Mouse (Mus musculus) cerebellum, postnatal 36 days (tissue): ENCODE measurements around the gene Idi1.
"Not testable (repeated sequence)": the region's sequence is repeated elsewhere in the genome, so short reads cannot be mapped to it uniquely, and the experiment has no call there.

Experiments used
- DNase-seq, 2 experiments: peaks; one replicate each; pipeline ENCODE4 v3.0.0; 2021 to 2022; ENCODE audit warnings: mixed read lengths in 2 of 2

The Idi1 gene

DNA sequence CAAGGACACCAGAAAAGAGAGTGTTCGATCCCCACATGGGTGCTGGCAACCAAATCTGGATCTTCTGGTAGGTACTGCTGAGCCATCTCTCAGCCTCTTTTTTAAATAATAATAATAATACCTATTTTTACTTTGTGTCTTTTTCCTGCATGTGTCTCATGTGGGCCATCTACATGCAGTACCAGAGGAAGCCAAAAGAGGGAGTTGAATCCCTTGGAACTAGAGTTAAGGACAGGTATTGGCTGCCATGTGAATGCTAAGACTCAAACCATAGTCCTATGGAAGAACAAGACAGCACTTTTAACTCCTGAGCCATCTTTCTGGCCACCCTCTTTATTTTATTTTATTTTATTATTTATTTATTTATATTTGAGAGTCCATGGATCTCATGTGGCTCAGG, 3.3 kb downstream of the Idi1 start:
- no peak for DNase-seq

DNA sequence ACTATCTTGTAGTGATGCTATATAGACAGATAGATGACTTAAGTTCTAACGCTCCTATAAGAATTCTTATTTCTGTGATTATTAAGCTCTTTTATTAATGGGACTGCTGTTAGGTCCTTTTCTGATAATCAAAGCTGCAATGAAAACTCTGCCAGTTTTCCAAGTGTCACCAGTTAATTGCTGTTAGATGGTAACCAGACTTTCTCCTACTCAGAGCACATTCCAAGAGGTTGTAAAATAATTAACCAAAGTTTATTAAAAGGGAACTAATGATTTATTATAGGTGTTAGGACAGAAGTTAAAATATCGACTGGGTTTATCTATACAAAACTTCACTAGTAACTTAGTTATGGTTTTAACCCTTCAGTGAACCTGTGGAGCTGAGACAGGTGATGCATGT, 20.7 kb downstream of the Idi1 start:
- not testable (repeated sequence) for DNase-seq

DNA sequence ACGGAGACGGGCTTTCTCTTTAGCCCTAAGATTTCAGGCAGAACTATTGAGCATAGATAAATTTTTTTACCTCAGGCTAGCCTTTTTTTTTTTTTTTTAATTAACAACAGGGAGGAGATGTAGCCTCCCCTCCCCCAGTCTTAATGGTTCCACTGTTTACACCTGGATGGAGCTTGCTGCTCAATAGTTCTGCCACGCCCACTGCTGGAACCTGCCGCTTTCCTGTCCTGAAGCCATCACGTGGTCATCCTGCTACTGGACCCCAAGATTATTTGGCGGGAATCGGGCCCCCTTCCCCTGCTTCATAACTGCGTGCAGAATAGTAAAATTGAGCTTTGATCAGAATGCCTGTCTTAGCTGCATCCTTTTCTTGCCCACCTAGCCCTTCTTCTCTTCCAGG, 28.6 kb downstream of the Idi1 start:
- DNase-seq = not testable (repeated sequence)

DNA sequence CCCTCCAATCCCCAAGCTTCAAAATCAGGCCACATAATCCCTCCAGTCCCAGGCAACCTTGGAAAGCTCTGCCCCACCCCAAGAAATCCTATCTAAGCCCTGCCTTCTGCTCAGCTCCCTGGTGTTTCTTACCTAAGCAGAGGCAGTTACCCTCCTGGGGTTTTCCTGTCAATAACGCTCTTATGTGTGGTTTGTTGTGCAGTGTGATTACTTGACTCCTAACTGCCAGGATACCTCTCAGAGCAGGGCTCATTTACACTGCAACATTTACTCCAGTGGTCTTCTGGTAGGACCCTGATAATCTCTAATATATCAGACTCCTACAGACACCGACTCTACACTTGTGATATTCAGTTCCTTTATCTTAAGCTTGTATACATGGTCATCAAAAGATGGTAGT, 48.2 kb downstream of the Idi1 start:
- DNase-seq = no peak

DNA sequence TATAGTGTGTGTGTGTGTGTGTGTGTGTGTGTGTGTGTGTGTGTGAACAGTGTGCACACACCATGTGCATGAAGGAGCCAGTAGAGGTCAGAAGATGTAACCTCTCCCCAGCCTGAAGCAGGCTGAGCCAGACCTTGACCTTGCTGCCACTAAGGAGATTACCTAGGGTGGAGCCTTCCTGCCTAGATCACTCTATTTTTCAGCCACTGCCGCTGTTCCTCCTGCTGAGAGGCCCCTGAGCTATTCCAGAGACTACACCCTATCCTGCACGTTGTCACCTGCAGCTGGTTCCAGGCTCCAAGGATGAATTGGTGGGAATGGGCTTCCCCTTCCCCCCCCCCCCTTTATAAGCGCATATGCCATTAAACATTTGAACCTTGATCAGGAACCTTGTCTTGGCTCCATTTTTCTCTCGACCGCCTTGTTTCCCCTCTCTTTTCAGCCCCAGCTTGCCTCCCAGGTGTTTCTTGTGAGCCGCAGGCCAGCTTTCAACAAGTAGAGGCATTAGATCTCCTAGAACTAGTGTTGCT, 52.4 kb downstream of the Idi1 start:
- DNase-seq = not testable (repeated sequence)

DNA sequence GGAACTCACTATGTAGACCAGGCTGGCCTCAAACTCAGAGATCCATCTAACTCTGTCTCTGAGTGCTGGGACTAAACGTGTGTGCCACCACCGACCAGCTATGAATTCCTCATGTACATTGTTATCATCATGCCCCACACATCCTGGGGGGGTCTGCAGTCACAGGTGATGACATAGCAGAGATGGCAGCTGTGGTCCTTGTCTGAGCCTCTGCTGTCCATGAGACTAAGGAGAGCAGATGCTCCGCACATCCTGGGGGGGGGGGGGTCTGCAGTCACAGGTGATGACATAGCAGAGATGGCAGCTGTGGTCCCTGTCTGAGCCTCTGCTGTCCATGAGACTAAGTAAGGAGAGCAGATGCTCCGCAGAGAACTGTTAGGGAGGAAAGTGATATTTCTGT, 55.8 kb downstream of the Idi1 start:
- DNase-seq = not testable (repeated sequence)

DNA sequence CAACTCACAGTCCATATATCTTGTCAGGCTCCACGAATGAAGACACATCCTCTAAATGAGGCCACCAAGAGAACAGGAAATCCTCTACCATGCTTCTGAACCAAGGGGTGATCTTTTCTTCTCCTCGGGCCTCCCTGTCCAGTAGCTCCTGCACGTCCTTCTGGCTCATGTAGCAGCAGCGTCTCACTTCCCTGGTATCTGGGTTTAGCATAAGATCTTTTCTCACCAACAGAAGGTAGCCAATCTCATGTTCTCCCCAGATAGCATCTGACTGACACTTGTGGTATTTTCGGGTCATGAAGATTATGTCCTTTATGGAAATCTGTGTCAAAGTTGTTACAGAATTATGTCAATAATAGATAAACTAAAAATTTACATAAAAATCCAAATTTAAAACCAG, 56.4 kb downstream of the Idi1 start:
- DNase-seq = not testable (repeated sequence)
